Mouse (Mus musculus) MEL (cell line): ENCODE measurements around the gene Ncstn.

Experiments used
- CTCF ChIP-seq, 3 experiments: IDR thresholded peaks in 2 of 3; conservative IDR thresholded peaks in 1 of 3; 2 replicates each; pipeline ENCODE4 v1.5.1; 2011 to 2012; ENCODE audit warnings: low read length in 3 of 3, low read depth in 2 of 3, mild to moderate bottlenecking in 2 of 3, improper control_type of control experiment in 1 of 3, inconsistent platforms in 1 of 3, mixed read lengths in 1 of 3, moderate library complexity in 1 of 3; ENCODE audit not compliant: control insufficient read depth in 1 of 3, insufficient read depth in 1 of 3, poor library complexity in 1 of 3, severe bottlenecking in 1 of 3
- EP300 ChIP-seq, 2 experiments: IDR thresholded peaks; 2 replicates each; pipeline ENCODE4 v1.6.1; 2011; ENCODE audit warnings: improper control_type of control experiment in 2 of 2, low read length in 2 of 2, low read depth in 1 of 2, mild to moderate bottlenecking in 1 of 2
- GABPA ChIP-seq: IDR thresholded peaks from 2 replicates; pipeline ENCODE4 v1.6.1; 2012; ENCODE audit warnings: low read depth, mild to moderate bottlenecking, inconsistent platforms, low read length, improper control_type of control experiment, moderate library complexity
- GATA1 ChIP-seq: IDR thresholded peaks from 2 replicates; pipeline ENCODE4 v1.6.1; 2011; ENCODE audit warnings: low read depth, low read length, improper control_type of control experiment
- KAT2A ChIP-seq: conservative IDR thresholded peaks from 2 replicates; pipeline ENCODE4 v1.6.1; 2012; ENCODE audit warnings: low read depth, low read length, improper control_type of control experiment, inconsistent platforms
- MAFK ChIP-seq: IDR thresholded peaks from 2 replicates; pipeline ENCODE4 v1.6.1; 2011; ENCODE audit warnings: low read depth, mild to moderate bottlenecking, low read length, improper control_type of control experiment, borderline replicate concordance
- MEF2A ChIP-seq: IDR thresholded peaks from 2 replicates; pipeline ENCODE4 v1.6.1; 2014; ENCODE audit warnings: low read depth, mild to moderate bottlenecking, inconsistent platforms, low read length, improper control_type of control experiment; ENCODE audit not compliant: poor library complexity, insufficient replicate concordance, severe bottlenecking; ENCODE audit errors: extremely low read depth
- NRF1 ChIP-seq: IDR thresholded peaks from 2 replicates; pipeline ENCODE4 v1.6.1; 2014; ENCODE audit warnings: low read depth, mild to moderate bottlenecking, inconsistent platforms, low read length, improper control_type of control experiment, moderate library complexity; ENCODE audit not compliant: poor library complexity, insufficient read depth, severe bottlenecking
- POLR2A ChIP-seq, 2 experiments: IDR thresholded peaks; 2 replicates each; pipeline ENCODE4 v1.6.1; 2011 to 2012; ENCODE audit warnings: low read length in 2 of 2, mild to moderate bottlenecking in 2 of 2, control low read depth in 1 of 2, improper control_type of control experiment in 1 of 2, low read depth in 1 of 2, moderate library complexity in 1 of 2; ENCODE audit not compliant: control insufficient read depth in 1 of 2, insufficient read depth in 1 of 2, poor library complexity in 1 of 2
- POLR2AphosphoS5 ChIP-seq: IDR thresholded peaks from 2 replicates; pipeline ENCODE4 v1.6.1; 2012; ENCODE audit warnings: low read depth, borderline replicate concordance, mild to moderate bottlenecking, inconsistent platforms, low read length, moderate library complexity, mixed read lengths
- TAL1 ChIP-seq: IDR thresholded peaks from 2 replicates; pipeline ENCODE4 v1.6.1; 2012; ENCODE audit warnings: mild to moderate bottlenecking, inconsistent platforms, low read length, moderate library complexity, mixed read lengths
- UBTF ChIP-seq: IDR thresholded peaks from 2 replicates; pipeline ENCODE4 v1.6.1; 2012; ENCODE audit warnings: low read depth, mild to moderate bottlenecking, inconsistent platforms, low read length, improper control_type of control experiment, moderate library complexity, borderline replicate concordance; ENCODE audit not compliant: insufficient read depth
- ZC3H11A ChIP-seq: IDR thresholded peaks from 2 replicates; pipeline ENCODE4 v1.6.1; 2012; ENCODE audit warnings: low read depth, mild to moderate bottlenecking, inconsistent platforms, low read length, improper control_type of control experiment

GRCm38 (mm10) chr1:172124572-172124971 lies 42.0 kb upstream of the Ncstn start:
- no peak; the same call in 1 of the 2 replicates for TF ChIP-seq POLR2AphosphoS5
- TF ChIP-seq CTCF (IDR thresholded peaks at IDR 0.05 in 2 of 3, conservative IDR thresholded peaks at IDR 0.05 in 1 of 3; ENCODE audit: control insufficient read depth in 1 of 3, insufficient read depth in 1 of 3, low read depth in 2 of 3, low read length in 3 of 3, poor library complexity in 1 of 3, severe bottlenecking in 1 of 3), result no peak
- no peak for TF ChIP-seq GATA1
- TF ChIP-seq EP300 (IDR thresholded peaks at IDR 0.05; ENCODE audit: low read depth in 1 of 2, low read length in 2 of 2), result no peak
- no peak for TF ChIP-seq GABPA
- TF ChIP-seq POLR2A (IDR thresholded peaks at IDR 0.05; ENCODE audit: control insufficient read depth in 1 of 2, insufficient read depth in 1 of 2, low read depth in 1 of 2, low read length in 2 of 2, poor library complexity in 1 of 2), result no peak
- TF ChIP-seq UBTF, result no peak
- TF ChIP-seq MEF2A, result no peak
- TF ChIP-seq TAL1, result no peak
- TF ChIP-seq ZC3H11A, result no peak
- TF ChIP-seq KAT2A, result no peak
- no peak for TF ChIP-seq MAFK
- no peak for TF ChIP-seq NRF1
